Mouse (Mus musculus): ENCODE measurements at regions not wholly inside any gene's neighbourhood (a gene's known extent, or its start where the extent isn't known, plus 50 kb on each side); places are given as distances from the start of the nearest gene placed in this dataset.

DNA sequence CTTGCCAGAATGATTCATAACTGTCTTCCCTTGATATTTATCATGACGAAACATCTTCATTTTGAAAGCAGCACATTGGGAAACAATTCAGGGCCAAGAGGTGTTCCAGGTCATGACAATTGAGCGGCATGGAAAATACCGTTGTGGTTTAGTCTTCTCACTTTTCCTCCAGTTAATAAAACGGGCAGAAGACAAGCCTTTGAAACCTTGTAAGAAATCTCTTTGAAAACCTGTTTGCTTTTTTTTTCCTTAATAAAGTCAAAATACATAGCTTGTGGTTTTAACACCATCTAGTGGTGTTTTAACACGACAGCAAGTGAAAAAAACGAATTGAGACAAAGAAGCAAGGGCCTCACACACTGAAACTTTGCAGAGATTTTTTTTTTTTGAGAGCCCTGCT lies 1389.0 kb upstream of the Acvr2a start:
- H3K4me1 ChIP-seq (replicated peaks; ENCODE audit: control insufficient read depth, insufficient read depth, low read length): no peaks in the 10 kb centered on the region
- H3K4me3 ChIP-seq (ENCODE audit: low read depth, low read length): no peak overlapping the region
- H3K9me3 ChIP-seq (ENCODE audit: control insufficient read depth, low read length): no peaks in the 10 kb centered on the region
- no peak overlapping the region for H3K27ac ChIP-seq (ENCODE audit: low read depth, low read length)
- DNase-seq (ENCODE audit: low spot score): no peak
- 25% methylated on average over 6 of the region's 6 CpGs for WGBS
- H3K36me3 ChIP-seq (ENCODE audit: control insufficient read depth, insufficient read depth, low read length): no peaks in the 10 kb centered on the region
- no peak overlapping the region for H3K4me2 ChIP-seq (ENCODE audit: low read depth, low read length, severe bottlenecking)
- 0 out of 2 replicates have a peak, but pooled peaks have one; percentile 33 for ATAC-seq (replicated peaks; ENCODE audit: low FRiP score)
- no peaks in the 10 kb centered on the region for H3K27me3 ChIP-seq (ENCODE audit: control insufficient read depth, insufficient read depth, low read length)
- no peak overlapping the region for H3K9ac ChIP-seq (ENCODE audit: low read length)

DNA sequence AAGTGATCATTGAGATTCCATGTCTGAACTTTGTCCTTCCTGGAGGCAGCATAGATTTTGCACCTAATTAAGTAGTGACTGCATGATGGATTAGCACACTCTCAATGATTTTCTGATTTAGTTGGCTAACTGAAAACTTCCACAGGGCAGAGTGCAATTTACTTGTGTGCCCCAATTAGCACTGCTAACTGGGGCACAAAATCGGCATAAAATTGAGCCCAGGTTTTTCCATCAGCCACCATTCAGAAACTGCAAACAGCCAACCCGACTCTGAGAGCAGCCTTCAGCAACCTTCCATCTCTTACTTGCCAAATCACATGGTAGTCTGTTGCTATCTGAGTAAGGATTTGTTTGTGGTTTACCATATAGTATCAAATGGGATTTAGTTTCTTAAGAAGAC lies 1384.1 kb upstream of the Acvr2a start:
- DNase-seq (ENCODE audit: low spot score) (no peak), ATAC-seq (replicated peaks; ENCODE audit: low FRiP score) (no peak)
- Histone ChIP-seq H3K4me3 (ENCODE audit: low read depth, low read length) (no peak overlapping the region), H3K9me3 (ENCODE audit: control insufficient read depth, low read length) (no peaks in the 10 kb centered on the region), H3K4me2 (ENCODE audit: low read depth, low read length, severe bottlenecking) (no peak overlapping the region), H3K27ac (ENCODE audit: low read depth, low read length) (no peak overlapping the region), H3K36me3 (ENCODE audit: control insufficient read depth, insufficient read depth, low read length) (no peaks in the 10 kb centered on the region), H3K9ac (ENCODE audit: low read length) (no peak overlapping the region), H3K4me1 (replicated peaks; ENCODE audit: control insufficient read depth, insufficient read depth, low read length) (no peaks in the 10 kb centered on the region), H3K27me3 (ENCODE audit: control insufficient read depth, insufficient read depth, low read length) (no peaks in the 10 kb centered on the region)
- WGBS: 65% methylated on average over 2 of the region's 2 CpGs

- no peak for DNase-seq (ENCODE audit: low spot score)
- Histone ChIP-seq H3K9me3 (ENCODE audit: control insufficient read depth, low read length) (no peaks in the 10 kb centered on the region), H3K27me3 (ENCODE audit: control insufficient read depth, insufficient read depth, low read length) (no peaks in the 10 kb centered on the region), H3K27ac (ENCODE audit: low read depth, low read length) (no peak overlapping the region), H3K4me3 (ENCODE audit: low read depth, low read length) (no peak overlapping the region), H3K9ac (ENCODE audit: low read length) (no peak overlapping the region), H3K4me2 (ENCODE audit: low read depth, low read length, severe bottlenecking) (no peak overlapping the region), H3K36me3 (ENCODE audit: control insufficient read depth, insufficient read depth, low read length) (no peaks in the 10 kb centered on the region), H3K4me1 (replicated peaks; ENCODE audit: control insufficient read depth, insufficient read depth, low read length) (no peaks in the 10 kb centered on the region)
- ATAC-seq (replicated peaks; ENCODE audit: low FRiP score): no peak
- WGBS: 70% methylated on average over 4 of the region's 4 CpGs
Measured at GRCm38 (mm10) chr2:47466043-47466442, 1347.9 kb upstream of the Acvr2a start.

DNA sequence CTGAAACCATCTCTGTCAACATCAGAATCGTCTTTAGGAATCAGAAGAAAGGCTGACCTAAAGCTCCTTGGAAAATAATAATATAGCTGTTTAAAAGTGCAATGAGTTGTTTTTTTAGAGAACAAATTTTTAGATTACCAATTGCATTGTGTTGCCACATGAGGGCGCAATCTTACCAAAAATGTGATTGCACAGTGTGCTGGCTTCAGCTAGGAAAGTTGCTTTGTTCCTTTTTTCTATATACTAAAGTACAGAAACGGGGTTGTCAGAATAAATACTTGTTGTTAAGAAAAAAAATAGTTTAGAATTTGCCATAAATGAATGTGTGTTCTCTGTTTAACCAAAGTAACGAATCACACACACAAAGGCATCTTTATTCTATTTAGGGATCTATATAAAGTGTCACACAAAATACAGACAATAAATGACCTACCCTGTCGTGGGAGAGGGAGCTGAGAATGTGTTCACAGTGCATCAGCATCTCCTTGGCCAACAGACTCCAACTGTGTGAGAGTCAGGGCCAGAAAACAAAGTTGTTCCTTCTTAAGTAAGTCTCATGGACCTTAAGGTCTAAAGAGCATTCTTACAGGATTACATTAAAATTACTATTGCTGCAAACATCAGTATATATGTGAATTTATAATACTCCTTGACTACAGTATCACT lies 1321.9 kb upstream of the Acvr2a start:
- DNase-seq (ENCODE audit: low spot score): peak; percentile 53
- 21% methylated on average over 5 of the region's 5 CpGs for WGBS
- peak; percentile 81 for ATAC-seq (replicated peaks; ENCODE audit: low FRiP score)

More for the DNA sequence above, 1321.9 kb upstream of the Acvr2a start:
- Histone ChIP-seq H3K27ac (ENCODE audit: low read depth, low read length) (no peak overlapping the region), H3K4me3 (ENCODE audit: low read depth, low read length) (no peak overlapping the region), H3K27me3 (ENCODE audit: control insufficient read depth, insufficient read depth, low read length) (no peaks in the 10 kb centered on the region), H3K36me3 (ENCODE audit: control insufficient read depth, insufficient read depth, low read length) (no peaks in the 10 kb centered on the region), H3K4me2 (ENCODE audit: low read depth, low read length, severe bottlenecking) (no peak overlapping the region), H3K4me1 (replicated peaks; ENCODE audit: control insufficient read depth, insufficient read depth, low read length) (no peaks in the 10 kb centered on the region), H3K9me3 (ENCODE audit: control insufficient read depth, low read length) (no peaks in the 10 kb centered on the region), H3K9ac (ENCODE audit: low read length) (no peak overlapping the region)

Measured in forebrain, embryonic 11.5 days (tissue).